Mouse (Mus musculus) heart, postnatal 0 days (tissue): ENCODE results near the gene Gm43552. TPM values are rescaled to one million over a fixed set of nuclear protein-coding genes. Genes with fewer than 3 reads are reported as not detected.

ENCODE experiments used
- ATAC-seq: fragments of 200-750 bp; cut with Nextera tagmentation; 2 replicates; pipeline ENCODE4 v1.8.0; 2017; ENCODE audit warnings: low read depth, moderate number of reproducible peaks, moderate library complexity; ENCODE audit not compliant: insufficient read depth
- DNase-seq: peaks from one replicate; pipeline ENCODE4 v3.0.0-alpha.2; 2016; ENCODE audit warnings: low spot score
- H3K27ac ChIP-seq: fragments of 300-500 bp; sonication (generic); 2 replicates; pipeline ENCODE4 v1.5.1; 2014; ENCODE audit warnings: low read depth, mild to moderate bottlenecking
- H3K27me3 ChIP-seq: fragments of 300-500 bp; sonication (generic); 2 replicates; pipeline ENCODE4 v1.6.1; 2014; ENCODE audit warnings: low read length, mixed read lengths; ENCODE audit not compliant: control insufficient read depth, insufficient read depth
- H3K36me3 ChIP-seq: fragments of 300-500 bp; sonication (generic); replicated peaks from 2 replicates; pipeline ENCODE4 v1.6.1; 2014; ENCODE audit warnings: low read length, mixed read lengths; ENCODE audit not compliant: control insufficient read depth, insufficient read depth
- H3K4me1 ChIP-seq: fragments of 300-500 bp; sonication (generic); 2 replicates; pipeline ENCODE4 v1.6.1; 2014; ENCODE audit warnings: antibody characterized with exemption; ENCODE audit not compliant: control insufficient read depth, insufficient read depth
- H3K4me2 ChIP-seq: fragments of 300-500 bp; sonication (generic); 2 replicates; pipeline ENCODE4 v1.6.1; 2014; ENCODE audit warnings: low read depth, mild to moderate bottlenecking, low read length, moderate library complexity
- H3K4me3 ChIP-seq: fragments of 300-500 bp; sonication (generic); 2 replicates; pipeline ENCODE4 v1.5.1; 2014; ENCODE audit warnings: low read depth, low read length
- H3K9ac ChIP-seq: fragments of 300-500 bp; sonication (generic); replicated peaks from 2 replicates; pipeline ENCODE4 v1.6.1; 2014; ENCODE audit warnings: low read depth, low read length, mixed read lengths
- H3K9me3 ChIP-seq: fragments of 300-500 bp; sonication (generic); replicated peaks from 2 replicates; pipeline ENCODE4 v1.6.1; 2016; ENCODE audit warnings: low read length; ENCODE audit not compliant: control insufficient read depth
- CTCF ChIP-seq: IDR thresholded peaks from 2 replicates; pipeline ENCODE4 v1.5.1; 2016; ENCODE audit warnings: antibody characterized with exemption, control low read depth, low read depth
- EP300 ChIP-seq: IDR thresholded peaks from 2 replicates; pipeline ENCODE4 v1.6.1; 2016; ENCODE audit warnings: antibody characterized with exemption, low read depth
- WGBS: fragments of 180-500 bp; shearing (Covaris S2); extraction: QIAGEN DNeasy Blood & Tissue Kit; methylation state at CpG from one replicate; pipeline ENCODE4 v1.1.7; 2014; 5-methylcytosine and 5-hydroxymethylcytosine counted together
- polyA plus RNA-seq: library from polyadenylated mRNA; unstranded; fragments of >200 nt; fragmentation: Nextera tagmentation; extraction: Ambion mirVana; gene quantifications from 2 replicates; pipeline ENCODE4 v1.2.1, GENCODE M21; 2015
- total RNA-seq: library from RNA; depleted of rRNA; stranded (reverse); fragments of >200 nt; gene quantifications from 2 replicates; pipeline ENCODE4 v1.2.3, GENCODE M21; 2014; ENCODE audit warnings: low replicate concordance

Gm43552 gene
- total and polyA plus RNA-seq, 2 experiments from 2014 or later = not detected

DNA sequence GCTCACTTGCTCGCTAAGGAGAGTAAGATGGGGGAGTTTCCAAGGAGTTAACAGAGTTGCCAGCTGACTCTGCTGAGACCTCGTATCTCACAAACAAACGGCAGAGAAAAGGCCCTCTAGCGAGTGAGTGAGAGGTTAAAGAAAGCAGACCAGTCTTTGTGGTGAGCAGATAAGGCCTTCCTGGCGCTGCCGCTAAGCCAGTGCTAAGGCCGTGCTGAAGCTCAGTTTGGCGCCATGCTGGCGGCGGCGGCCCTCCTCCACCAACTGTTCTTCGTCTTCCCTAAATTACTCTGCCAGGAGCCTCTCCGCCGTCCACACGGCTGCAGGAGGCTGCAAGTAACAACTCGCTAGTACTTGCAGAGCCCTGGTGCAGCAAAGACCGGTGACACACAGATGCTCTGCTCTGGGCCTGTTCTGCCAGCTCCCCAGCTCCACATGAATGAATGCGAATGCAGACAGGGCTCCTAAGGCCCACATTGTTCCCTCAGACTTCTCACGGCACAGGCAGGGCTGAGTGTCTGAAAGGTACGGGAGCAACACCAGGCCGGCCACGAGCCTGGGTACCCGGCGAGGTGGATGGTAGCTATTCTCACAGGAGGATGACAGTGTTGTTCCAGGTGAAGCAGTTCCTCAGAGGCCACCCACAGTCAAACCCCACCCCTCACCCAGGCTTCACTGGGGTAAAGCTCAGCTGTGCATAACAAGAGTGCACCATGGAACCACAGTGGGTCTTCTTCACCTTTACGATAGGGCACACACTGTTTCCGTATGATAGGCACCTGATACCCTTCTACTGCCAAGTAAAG lies 76.8 kb downstream of the Gm43552 start:
- Histone ChIP-seq H3K4me3 (0 out of 2 replicates have a peak overlapping the region, but pooled peaks have one; percentile 3), H3K9me3 (no peaks in the 10 kb centered on the region), H3K4me1 (peaks cover 10% of the 10 kb centered on the region), H3K27ac (peak overlapping the region; percentile 86), H3K4me2 (peak overlapping the region; percentile 41), H3K27me3 (no peaks in the 10 kb centered on the region), H3K9ac (0 out of 2 replicates have a peak overlapping the region, but pooled peaks have one; percentile 45), H3K36me3 (peaks cover 50% of the 10 kb centered on the region)
- DNase-seq (peak; percentile 83), ATAC-seq (peak; percentile 89)
- TF ChIP-seq EP300 = 0 out of 2 replicates have a peak, but pooled peaks have one; percentile 35
- TF ChIP-seq CTCF = 0 out of 2 replicates have a peak, but pooled peaks have one; percentile 26
- 11% methylated on average over 26 of the region's 26 CpGs for WGBS

- Histone ChIP-seq H3K4me2 (no peak overlapping the region), H3K4me3 (no peak overlapping the region), H3K27ac (no peak overlapping the region), H3K36me3 (peaks cover 71% of the 10 kb centered on the region), H3K4me1 (no peaks in the 10 kb centered on the region), H3K27me3 (no peaks in the 10 kb centered on the region), H3K9ac (no peak overlapping the region), H3K9me3 (no peaks in the 10 kb centered on the region)
- TF ChIP-seq EP300 (no peak), CTCF (no peak)
- DNase-seq = no peak
- 65% methylated on average over 12 of the region's 12 CpGs for WGBS
- no peak for ATAC-seq
Observed at GRCm38 (mm10) chr5:65407989-65408388, 84.6 kb downstream of the Gm43552 start.

GRCm38 (mm10) chr5:65401251-65401994 lies 91.2 kb downstream of the Gm43552 start:
- 22% methylated on average over 2 of the region's 2 CpGs for WGBS
- Histone ChIP-seq H3K4me3 (no peak overlapping the region), H3K36me3 (peaks cover 77% of the 10 kb centered on the region), H3K4me1 (no peaks in the 10 kb centered on the region), H3K9me3 (no peaks in the 10 kb centered on the region), H3K4me2 (no peak overlapping the region), H3K9ac (no peak overlapping the region), H3K27me3 (no peaks in the 10 kb centered on the region), H3K27ac (no peak overlapping the region)
- peak; percentile 83 for DNase-seq
- TF ChIP-seq EP300 (no peak), CTCF (peak; percentile 99)
- peak; percentile 79 for ATAC-seq

DNA sequence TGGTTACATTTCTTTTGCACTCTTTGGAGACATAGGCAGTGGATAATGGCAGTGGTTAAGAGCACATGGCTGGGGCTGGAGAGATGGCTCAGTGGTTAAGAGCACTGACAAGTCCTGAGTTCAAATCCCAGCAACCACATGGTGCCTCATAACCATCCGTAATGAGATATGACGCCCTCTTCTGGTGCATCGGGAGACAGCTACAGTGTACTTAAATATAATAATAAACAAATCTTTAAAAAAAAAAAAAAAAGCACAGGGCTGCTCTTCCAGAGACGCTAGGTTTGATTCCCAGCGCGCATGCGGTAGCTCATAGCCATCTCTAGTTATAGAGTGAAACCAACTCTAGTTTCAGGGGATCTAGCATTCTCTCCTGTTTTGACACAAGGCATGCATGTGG lies 98.2 kb downstream of the Gm43552 start:
- no peaks in the 10 kb centered on the region for H3K9me3 ChIP-seq
- no peak overlapping the region for H3K4me3 ChIP-seq
- TF ChIP-seq EP300 = no peak
- TF ChIP-seq CTCF = no peak
- 86% methylated on average over 7 of the region's 7 CpGs for WGBS
- H3K4me2 ChIP-seq = no peak overlapping the region
- H3K27me3 ChIP-seq = no peaks in the 10 kb centered on the region
- H3K4me1 ChIP-seq = peaks cover 9% of the 10 kb centered on the region
- no peak overlapping the region for H3K27ac ChIP-seq
- H3K9ac ChIP-seq = no peak overlapping the region
- DNase-seq (no peak), ATAC-seq (no peak)
- H3K36me3 ChIP-seq = peaks cover 54% of the 10 kb centered on the region

DNA sequence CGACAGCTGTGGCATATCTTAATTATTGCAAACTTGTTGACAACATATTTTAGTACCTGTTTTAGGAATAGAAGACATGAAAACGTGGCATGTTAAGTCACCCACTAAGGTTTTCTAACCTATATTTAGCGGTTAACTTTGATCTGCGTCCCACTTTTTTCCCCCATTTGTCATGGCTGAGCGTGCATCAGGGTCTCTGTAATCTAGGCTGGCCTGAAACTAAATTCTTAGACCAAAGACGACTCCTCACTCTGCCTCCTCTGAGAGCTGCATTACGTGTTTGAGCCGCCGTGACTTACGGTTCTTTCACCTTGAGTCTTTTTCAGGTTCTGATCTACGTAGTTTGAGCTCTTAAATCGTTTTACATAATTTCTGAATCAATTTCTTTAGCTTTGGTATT lies 100.9 kb downstream of the Gm43552 start:
- DNase-seq (no peak), ATAC-seq (peak; percentile 42; the same call in 1 of the 2 replicates)
- Histone ChIP-seq H3K9me3 (no peaks in the 10 kb centered on the region), H3K27ac (peak overlapping the region; percentile 77), H3K27me3 (no peaks in the 10 kb centered on the region), H3K4me3 (peak overlapping the region; percentile 87), H3K4me1 (peaks cover 9% of the 10 kb centered on the region), H3K4me2 (peak overlapping the region; percentile 80), H3K36me3 (peaks cover 55% of the 10 kb centered on the region), H3K9ac (peak overlapping the region; percentile 98)
- whole genome bisulfite sequencing = 3% methylated on average over 12 of the region's 12 CpGs
- TF ChIP-seq EP300 (no peak), CTCF (no peak)
